Mouse (Mus musculus) lung, adult 2 months (tissue): ENCODE measurements around the gene Zfp697.

Experiments used
- CTCF ChIP-seq: fragments of 200-500 bp; IDR thresholded peaks from 2 replicates; pipeline ENCODE4 v1.5.1; 2011; ENCODE audit warnings: mild to moderate bottlenecking, low read length, control low read depth; ENCODE audit not compliant: insufficient read depth
- POLR2A ChIP-seq: fragments of 200-500 bp; IDR thresholded peaks from 2 replicates; pipeline ENCODE4 v1.6.1; 2011; ENCODE audit warnings: low read depth, mild to moderate bottlenecking, control low read depth, low read length, borderline replicate concordance; ENCODE audit errors: extremely low read depth

- no peak for TF ChIP-seq CTCF
- TF ChIP-seq POLR2A, result no peak
Measured at GRCm38 (mm10) chr3:98374062-98374719, 8.1 kb upstream of the Zfp697 start.
